Mouse (Mus musculus) liver, postnatal 0 days (tissue): ENCODE results near the gene Sstr4.

ENCODE experiments used
- CTCF ChIP-seq: sonication (generic); IDR thresholded peaks from 2 replicates; pipeline ENCODE4 v1.5.1; 2016; ENCODE audit warnings: antibody characterized with exemption, low read depth
- EP300 ChIP-seq: IDR thresholded peaks from 2 replicates; pipeline ENCODE4 v1.6.1; 2016; ENCODE audit warnings: antibody characterized with exemption, low read depth, mild to moderate bottlenecking

DNA sequence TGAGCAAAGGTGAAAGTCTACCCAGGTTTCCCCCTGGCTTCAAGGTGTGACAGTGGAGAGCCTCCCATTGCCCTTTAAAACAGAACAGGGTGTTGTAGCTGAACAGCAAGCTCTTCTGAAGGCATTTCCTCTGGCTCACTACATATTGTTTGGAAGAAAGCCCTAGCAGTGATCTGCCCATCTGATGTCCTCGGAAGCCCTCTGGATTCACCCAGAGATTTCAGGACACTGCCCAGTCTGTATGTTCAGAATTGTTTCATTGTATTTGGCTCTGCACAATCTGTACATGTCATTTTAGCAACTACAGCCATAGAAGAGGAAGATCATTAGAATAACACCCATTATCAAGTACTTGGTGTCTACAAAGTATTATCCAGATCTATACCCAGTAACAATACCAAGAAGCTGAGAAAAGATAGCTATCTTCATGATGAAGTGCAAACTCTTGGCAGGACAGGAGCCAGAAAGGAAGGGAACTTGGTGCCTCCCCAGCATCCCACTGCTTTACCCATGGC is 15.2 kb upstream of the Sstr4 start:
- TF ChIP-seq CTCF (no peak), EP300 (no peak)
